Mouse (Mus musculus) lung, postnatal 0 days (tissue): ENCODE results near the gene Slc7a14. TPM values are rescaled to one million over a fixed set of nuclear protein-coding genes. Genes with fewer than 3 reads are reported as not detected.
"Not testable (repeated sequence)": the region's sequence is repeated elsewhere in the genome, so short reads cannot be mapped to it uniquely, and the experiment has no call there.

Source experiments
- ATAC-seq: fragments of 200-750 bp; cut with Nextera tagmentation; 2 replicates; pipeline ENCODE4 v1.8.0; 2017; ENCODE audit warnings: moderate library complexity
- DNase-seq: peaks from one replicate; pipeline ENCODE4 v3.0.0-alpha.2; 2016; ENCODE audit warnings: low spot score
- H3K27ac ChIP-seq: fragments of 300-500 bp; sonication (generic); 2 replicates; pipeline ENCODE4 v1.5.1; 2014; ENCODE audit warnings: antibody characterized with exemption, mild to moderate bottlenecking, low read length, mixed read lengths
- H3K27me3 ChIP-seq: fragments of 300-500 bp; sonication (generic); replicated peaks from 2 replicates; pipeline ENCODE4 v1.6.1; 2014; ENCODE audit warnings: low read length, mixed read lengths; ENCODE audit not compliant: insufficient read depth
- H3K36me3 ChIP-seq: fragments of 300-500 bp; sonication (generic); 2 replicates; pipeline ENCODE4 v1.6.1; 2014; ENCODE audit warnings: low read length, mixed read lengths; ENCODE audit not compliant: insufficient read depth
- H3K4me1 ChIP-seq: fragments of 300-500 bp; sonication (generic); 2 replicates; pipeline ENCODE4 v1.6.1; 2014; ENCODE audit warnings: antibody characterized with exemption, low read depth, low read length, mixed read lengths; ENCODE audit not compliant: insufficient read depth
- H3K4me2 ChIP-seq: fragments of 300-500 bp; sonication (generic); replicated peaks from 2 replicates; pipeline ENCODE4 v1.6.1; 2014; ENCODE audit warnings: low read depth, mild to moderate bottlenecking, low read length, moderate library complexity, mixed read lengths
- H3K4me3 ChIP-seq: fragments of 300-500 bp; sonication (generic); 2 replicates; pipeline ENCODE4 v1.5.1; 2014; ENCODE audit warnings: low read depth, low read length
- H3K9ac ChIP-seq: fragments of 300-500 bp; sonication (generic); replicated peaks from 2 replicates; pipeline ENCODE4 v1.6.1; 2014; ENCODE audit warnings: low read depth, mild to moderate bottlenecking
- H3K9me3 ChIP-seq: fragments of 300-500 bp; sonication (generic); 2 replicates; pipeline ENCODE4 v1.6.1; 2016; ENCODE audit warnings: low read length, mixed read lengths
- CTCF ChIP-seq: IDR thresholded peaks from 2 replicates; pipeline ENCODE4 v1.5.1; 2016; ENCODE audit warnings: antibody characterized with exemption, mild to moderate bottlenecking
- EP300 ChIP-seq: IDR thresholded peaks from 2 replicates; pipeline ENCODE4 v1.6.1; 2016; ENCODE audit warnings: antibody characterized with exemption, mild to moderate bottlenecking, control low read depth
- WGBS: fragments of 180-500 bp; shearing (Covaris S2); extraction: QIAGEN DNeasy Blood & Tissue Kit; methylation state at CpG from one replicate; pipeline ENCODE4 v1.1.7; 2014; 5-methylcytosine and 5-hydroxymethylcytosine counted together
- polyA plus RNA-seq: library from polyadenylated mRNA; unstranded; fragments of >200 nt; fragmentation: Nextera tagmentation; extraction: Ambion mirVana; gene quantifications from 2 replicates; pipeline ENCODE4 v1.2.1, GENCODE M21; 2015

Gene Slc7a14
- polyA plus RNA-seq, 1 experiment from 2014 or later: 0.07 TPM

- H3K9ac ChIP-seq: no peak overlapping the region
- 36% methylated on average over 2 of the region's 2 CpGs for WGBS
- H3K4me3 ChIP-seq: no peak overlapping the region
- no peaks in the 10 kb centered on the region for H3K36me3 ChIP-seq
- H3K27me3 ChIP-seq: no peaks in the 10 kb centered on the region
- DNase-seq (no peak), ATAC-seq (no peak)
- H3K9me3 ChIP-seq: no peaks in the 10 kb centered on the region
- TF ChIP-seq CTCF (no peak), EP300 (no peak)
- no peak overlapping the region for H3K27ac ChIP-seq
- H3K4me2 ChIP-seq: no peak overlapping the region
- no peaks in the 10 kb centered on the region for H3K4me1 ChIP-seq
Measured at GRCm38 (mm10) chr3:31281116-31281515, 29.1 kb downstream of the Slc7a14 start.

DNA sequence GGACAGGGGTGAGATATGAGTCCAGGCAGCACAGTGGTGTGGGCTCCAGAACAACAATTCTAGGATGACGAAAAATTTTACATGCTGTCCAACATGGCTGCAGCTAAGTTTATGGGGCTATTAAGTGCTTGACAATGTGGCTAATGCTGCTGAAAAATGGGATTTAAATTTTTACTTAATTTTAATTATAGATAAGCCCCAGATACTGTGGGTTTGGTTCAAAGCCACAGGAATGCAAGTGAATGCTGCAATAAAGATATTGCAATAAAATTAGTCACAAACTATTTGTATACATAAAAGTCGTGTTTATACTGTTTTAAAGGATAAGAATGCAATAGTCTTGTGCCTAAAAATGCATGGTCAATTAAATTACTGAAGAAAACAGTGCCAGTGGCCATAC, 35.3 kb downstream of the Slc7a14 start:
- no peaks in the 10 kb centered on the region for H3K9me3 ChIP-seq
- 58% methylated on average over 2 of the region's 2 CpGs for WGBS

DNA sequence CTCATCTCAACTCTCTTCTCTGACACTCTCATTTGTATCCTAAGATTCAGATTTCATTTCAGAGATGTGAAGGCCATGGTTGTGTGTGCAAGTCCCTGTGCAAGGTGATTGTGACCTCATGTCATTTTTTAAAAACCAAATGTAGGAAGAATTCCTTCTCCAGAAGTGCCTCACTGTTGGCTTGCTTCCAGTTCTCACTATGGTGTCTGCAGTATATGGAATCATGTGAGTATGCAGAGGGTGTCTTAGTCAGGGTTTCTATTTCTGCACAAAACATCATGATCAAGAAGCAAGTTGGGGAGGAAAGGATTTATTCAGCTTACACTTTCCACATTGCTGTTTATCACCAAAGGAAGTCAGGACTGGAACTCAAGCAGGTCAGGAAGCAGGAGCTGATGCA, 36.9 kb downstream of the Slc7a14 start:
- not testable (repeated sequence) for H3K4me1 ChIP-seq, H3K36me3 ChIP-seq, H3K4me3 ChIP-seq, H3K27me3 ChIP-seq, H3K27ac ChIP-seq, H3K9me3 ChIP-seq, DNase-seq, ATAC-seq, H3K9ac ChIP-seq, H3K4me2 ChIP-seq

More for the DNA sequence above, 35.3 kb downstream of the Slc7a14 start:
- no peaks in the 10 kb centered on the region for H3K4me1 ChIP-seq
- TF ChIP-seq EP300: no peak
- no peak for TF ChIP-seq CTCF
- no peaks in the 10 kb centered on the region for H3K27me3 ChIP-seq
- DNase-seq: no peak
- no peak overlapping the region for H3K27ac ChIP-seq
- no peak overlapping the region for H3K9ac ChIP-seq
- no peak for ATAC-seq
- no peak overlapping the region for H3K4me2 ChIP-seq
- no peaks in the 10 kb centered on the region for H3K36me3 ChIP-seq
- no peak overlapping the region for H3K4me3 ChIP-seq

- H3K4me3 ChIP-seq: no peak overlapping the region
- H3K27ac ChIP-seq: no peak overlapping the region
- 73% methylated on average over 2 of the region's 2 CpGs for WGBS
- H3K36me3 ChIP-seq: no peaks in the 10 kb centered on the region
- H3K9ac ChIP-seq: no peak overlapping the region
- no peaks in the 10 kb centered on the region for H3K4me1 ChIP-seq
- H3K4me2 ChIP-seq: no peak overlapping the region
- no peak for TF ChIP-seq EP300
- no peak for TF ChIP-seq CTCF
- H3K27me3 ChIP-seq: no peaks in the 10 kb centered on the region
- no peak for DNase-seq
- H3K9me3 ChIP-seq: no peaks in the 10 kb centered on the region
- no peak for ATAC-seq
Measured at GRCm38 (mm10) chr3:31272635-31273034, 37.5 kb downstream of the Slc7a14 start.

DNA sequence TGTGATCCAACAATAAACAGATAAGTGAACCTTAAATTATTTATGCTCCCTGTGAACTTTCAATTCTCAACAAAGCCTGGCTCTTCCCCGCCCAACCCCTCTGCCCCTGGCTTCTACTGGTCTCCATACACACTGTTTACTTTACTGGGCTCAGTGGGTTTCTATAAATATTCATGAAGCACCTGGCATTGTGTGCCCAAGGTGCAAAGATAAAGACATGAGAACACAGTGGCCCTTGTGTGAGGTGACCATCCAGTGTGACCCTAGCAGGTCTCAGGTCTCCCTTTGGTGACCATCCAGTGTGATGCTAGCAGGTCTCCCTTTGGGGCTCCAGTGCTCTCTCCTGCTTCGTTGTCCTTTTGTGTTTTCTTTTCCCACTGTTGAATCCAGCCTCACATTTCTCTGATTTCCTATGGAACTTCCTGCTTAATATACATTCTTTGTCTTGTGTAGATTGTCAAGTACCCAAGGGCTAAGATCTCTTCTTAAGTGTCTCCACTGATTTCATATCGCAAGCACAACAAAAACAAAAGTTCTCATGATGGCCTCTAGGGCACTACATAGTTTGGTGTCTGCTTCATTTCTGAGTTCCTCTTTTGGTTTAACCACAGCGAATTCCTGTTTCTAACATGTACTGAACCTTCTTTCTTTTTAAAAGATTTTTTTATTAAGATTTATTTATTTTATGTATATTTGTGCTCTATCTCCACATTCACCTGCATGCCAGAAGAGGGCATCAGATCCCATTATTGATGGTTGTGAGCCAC, 40.4 kb downstream of the Slc7a14 start:
- H3K27me3 ChIP-seq: no peaks in the 10 kb centered on the region
- no peak for TF ChIP-seq EP300
- TF ChIP-seq CTCF: no peak
- H3K36me3 ChIP-seq: no peaks in the 10 kb centered on the region
- WGBS: 66% methylated on average over 4 of the region's 4 CpGs
- ATAC-seq: no peak
- no peak overlapping the region for H3K27ac ChIP-seq
- no peak for DNase-seq
- H3K4me3 ChIP-seq: no peak overlapping the region
- H3K9me3 ChIP-seq: no peaks in the 10 kb centered on the region
- no peak overlapping the region for H3K9ac ChIP-seq
- no peak overlapping the region for H3K4me2 ChIP-seq
- no peaks in the 10 kb centered on the region for H3K4me1 ChIP-seq

GRCm38 (mm10) chr3:31267921-31268320, 42.3 kb downstream of the Slc7a14 start:
- Histone ChIP-seq H3K4me2 (no peak overlapping the region), H3K4me3 (no peak overlapping the region), H3K36me3 (no peaks in the 10 kb centered on the region), H3K27ac (no peak overlapping the region), H3K9ac (no peak overlapping the region), H3K4me1 (no peaks in the 10 kb centered on the region), H3K9me3 (no peaks in the 10 kb centered on the region), H3K27me3 (no peaks in the 10 kb centered on the region)
- ATAC-seq (no peak), DNase-seq (no peak)
- 45% methylated on average over 2 of the region's 2 CpGs for WGBS
- no peak for TF ChIP-seq EP300
- TF ChIP-seq CTCF: no peak

GRCm38 (mm10) chr3:31266941-31267340, 43.2 kb downstream of the Slc7a14 start:
- Histone ChIP-seq H3K4me3 (no peak overlapping the region), H3K36me3 (no peaks in the 10 kb centered on the region), H3K27ac (no peak overlapping the region), H3K4me1 (no peaks in the 10 kb centered on the region), H3K4me2 (no peak overlapping the region), H3K9ac (no peak overlapping the region), H3K27me3 (no peaks in the 10 kb centered on the region), H3K9me3 (no peaks in the 10 kb centered on the region)
- WGBS: 79% methylated on average over 7 of the region's 7 CpGs
- DNase-seq: no peak
- ATAC-seq: no peak
- TF ChIP-seq EP300 (no peak), CTCF (no peak)
